27 mouse cellular contexts compared by ENCODE assay signal in genomic region chr8:56450982-56451381, GRCm38 (mm10).
DNase-seq lines count a peak whose midpoint lies in the region; ATAC-seq and TF ChIP-seq lines count a peak whose summit lies in the region.
"Had no signal": no experiment of that assay in that cellular context is flagged by ENCODE, and none has a peak within 500 bp of the region (broad histone marks: within the 10 kb centered on the region; RNA-seq: fewer than 3 reads in every experiment).

No protein-coding gene starts in this region.

- no peak for DNase-seq in intestine, embryonic 14.5 days (ENCODE audit: low spot score)
- no peak for DNase-seq in stomach, postnatal 0 days (ENCODE audit: low spot score)
- no peak for DNase-seq in layer of hippocampus, postnatal 14 days (ENCODE audit: low spot score in 2 of 2)
- DNase-seq: adrenal gland, adult 8-10 months; adrenal gland, postnatal 25 days; B cell, adult 2 months; cerebellum, adult 11 months; cerebellum, adult 18-20 months; cerebellum, adult 8-10 months; cerebellum, adult 9-11 months; cerebellum, postnatal 14 days; cerebellum, postnatal 36 days; embryo, embryonic 11 days had no signal

- no peak for TF ChIP-seq CTCF in intestine, postnatal 0 days (IDR thresholded peaks at IDR 0.05; ENCODE audit: low read depth)
- no peak for TF ChIP-seq CTCF in stomach, postnatal 0 days (IDR thresholded peaks at IDR 0.05; ENCODE audit: low read depth)

- 78% methylated on average over 3 of the region's 3 CpGs for WGBS in intestine, embryonic 14.5 days
- 68% methylated on average over 3 of the region's 3 CpGs for WGBS in intestine, postnatal 0 days
- 74% methylated on average over 3 of the region's 3 CpGs for WGBS in stomach, embryonic 14.5 days
- WGBS in stomach, postnatal 0 days: 70% methylated on average over 3 of the region's 3 CpGs

- no peak for TF ChIP-seq EP300 in stomach, postnatal 0 days (optimal IDR thresholded peaks at IDR 0.05)

- ATAC-seq in intestine, embryonic 14.5 days (replicated peaks; ENCODE audit: low FRiP score, low TSS enrichment, low read depth): no peak
- no peak for ATAC-seq in intestine, postnatal 0 days
- ATAC-seq in stomach, embryonic 14.5 days (ENCODE audit: insufficient number of reproducible peaks, insufficient read depth, low FRiP score, low read depth): no peak
- ATAC-seq in stomach, postnatal 0 days (ENCODE audit: low FRiP score, low TSS enrichment): no peak
- ATAC-seq: activated CD4-positive, CD25-positive, alpha-beta regulatory T cell, adult 4 months; CD4-positive, CD25-positive, alpha-beta regulatory T cell, adult 4 months; forebrain, embryonic 14.5 days; forebrain, embryonic 16.5 days; Patski had no signal

- peak overlapping the region; percentile 28; the same call in 1 of the 2 replicates for H3K27ac ChIP-seq in intestine, embryonic 14.5 days (ENCODE audit: low read depth)
- no peak overlapping the region for H3K27ac ChIP-seq in intestine, postnatal 0 days (ENCODE audit: low read depth, low read length)
- peak overlapping the region; percentile 61; the same call in 1 of the 2 replicates for H3K27ac ChIP-seq in stomach, embryonic 14.5 days (ENCODE audit: low read length)
- no peak overlapping the region for H3K27ac ChIP-seq in stomach, postnatal 0 days (replicated peaks)
- H3K27ac ChIP-seq: embryonic facial prominence, embryonic 13.5 days; embryonic facial prominence, embryonic 15.5 days; forebrain, embryonic 10.5 days; forebrain, embryonic 12.5 days had no signal

- H3K4me3 ChIP-seq in intestine, embryonic 14.5 days (ENCODE audit: low read depth, low read length): no peak overlapping the region
- no peak overlapping the region for H3K4me3 ChIP-seq in intestine, postnatal 0 days (ENCODE audit: low read depth, low read length)
- H3K4me3 ChIP-seq in stomach, embryonic 14.5 days (ENCODE audit: low read depth, low read length): no peak overlapping the region
- no peak overlapping the region for H3K4me3 ChIP-seq in stomach, postnatal 0 days (ENCODE audit: low read depth, low read length)
- H3K4me3 ChIP-seq: embryonic facial prominence, embryonic 13.5 days; embryonic facial prominence, embryonic 15.5 days; erythroblast, embryonic 14.5 days; forebrain, embryonic 10.5 days; forebrain, embryonic 12.5 days had no signal

- no peak overlapping the region for H3K9ac ChIP-seq in intestine, embryonic 14.5 days (ENCODE audit: low read length)
- H3K9ac ChIP-seq in intestine, postnatal 0 days (ENCODE audit: low read depth, low read length): no peak overlapping the region
- no peak overlapping the region for H3K9ac ChIP-seq in stomach, embryonic 14.5 days (replicated peaks; ENCODE audit: low read depth, low read length)
- no peak overlapping the region for H3K9ac ChIP-seq in stomach, postnatal 0 days (ENCODE audit: low read length)
- H3K9ac ChIP-seq: embryonic facial prominence, embryonic 13.5 days; embryonic facial prominence, embryonic 15.5 days; forebrain, embryonic 12.5 days had no signal

- no peak overlapping the region for H3K4me2 ChIP-seq in intestine, embryonic 14.5 days (ENCODE audit: low read length)
- H3K4me2 ChIP-seq in intestine, postnatal 0 days (replicated peaks; ENCODE audit: low read depth): no peak overlapping the region
- no peak overlapping the region for H3K4me2 ChIP-seq in stomach, embryonic 14.5 days (replicated peaks; ENCODE audit: low read depth, low read length)
- H3K4me2 ChIP-seq in stomach, postnatal 0 days (replicated peaks; ENCODE audit: low read depth): no peak overlapping the region
- H3K4me2 ChIP-seq: embryonic facial prominence, embryonic 13.5 days; embryonic facial prominence, embryonic 15.5 days; forebrain, embryonic 12.5 days had no signal

- no peaks in the 10 kb centered on the region for H3K9me3 ChIP-seq in intestine, embryonic 14.5 days (ENCODE audit: control insufficient read depth, low read length)
- no peaks in the 10 kb centered on the region for H3K9me3 ChIP-seq in intestine, postnatal 0 days (ENCODE audit: control insufficient read depth)
- no peaks in the 10 kb centered on the region for H3K9me3 ChIP-seq in stomach, embryonic 14.5 days (ENCODE audit: control insufficient read depth, low read depth, low read length)
- H3K9me3 ChIP-seq in stomach, postnatal 0 days (ENCODE audit: control insufficient read depth, low read length): no peaks in the 10 kb centered on the region
- H3K9me3 ChIP-seq: embryonic facial prominence, embryonic 13.5 days; embryonic facial prominence, embryonic 15.5 days; forebrain, embryonic 10.5 days; forebrain, embryonic 12.5 days; G1E had no signal

- no peaks in the 10 kb centered on the region for H3K36me3 ChIP-seq in intestine, embryonic 14.5 days (ENCODE audit: control insufficient read depth, insufficient read depth, low read length)
- H3K36me3 ChIP-seq in intestine, postnatal 0 days (ENCODE audit: control insufficient read depth, insufficient read depth): no peaks in the 10 kb centered on the region
- no peaks in the 10 kb centered on the region for H3K36me3 ChIP-seq in stomach, embryonic 14.5 days (ENCODE audit: control insufficient read depth, insufficient read depth, low read length)
- no peaks in the 10 kb centered on the region for H3K36me3 ChIP-seq in stomach, postnatal 0 days (ENCODE audit: control insufficient read depth, insufficient read depth, low read length)
- H3K36me3 ChIP-seq: embryonic facial prominence, embryonic 13.5 days; embryonic facial prominence, embryonic 15.5 days; forebrain, embryonic 10.5 days; forebrain, embryonic 12.5 days; G1E had no signal

- H3K4me1 ChIP-seq in intestine, embryonic 14.5 days (replicated peaks; ENCODE audit: control insufficient read depth, insufficient read depth, low read length): no peaks in the 10 kb centered on the region
- no peaks in the 10 kb centered on the region for H3K4me1 ChIP-seq in intestine, postnatal 0 days (replicated peaks; ENCODE audit: control insufficient read depth, insufficient read depth, low read length)
- H3K4me1 ChIP-seq in stomach, embryonic 14.5 days (ENCODE audit: control insufficient read depth, insufficient read depth, low read length): no peaks in the 10 kb centered on the region
- H3K4me1 ChIP-seq in stomach, postnatal 0 days (replicated peaks; ENCODE audit: control insufficient read depth, insufficient read depth): no peaks in the 10 kb centered on the region
- H3K4me1 ChIP-seq: embryonic facial prominence, embryonic 13.5 days; embryonic facial prominence, embryonic 15.5 days; forebrain, embryonic 10.5 days; forebrain, embryonic 12.5 days had no signal

- no peaks in the 10 kb centered on the region for H3K27me3 ChIP-seq in intestine, embryonic 14.5 days (replicated peaks; ENCODE audit: control insufficient read depth, insufficient read depth, low read length)
- H3K27me3 ChIP-seq in intestine, postnatal 0 days (replicated peaks; ENCODE audit: control insufficient read depth, insufficient read depth, low read length): no peaks in the 10 kb centered on the region
- no peaks in the 10 kb centered on the region for H3K27me3 ChIP-seq in stomach, embryonic 14.5 days (ENCODE audit: control insufficient read depth, insufficient read depth, low read length)
- no peaks in the 10 kb centered on the region for H3K27me3 ChIP-seq in stomach, postnatal 0 days (ENCODE audit: control insufficient read depth, insufficient read depth, low read length)
- H3K27me3 ChIP-seq: CH12.LX; embryonic facial prominence, embryonic 13.5 days; embryonic facial prominence, embryonic 15.5 days; forebrain, embryonic 12.5 days; Patski had no signal

Comparison
In these comparisons a context has a peak if more than half of its experiments do, and no peak if none do; other contexts are left out.
1. H3K27ac ChIP-seq: peak in intestine, embryonic 14.5 days (single experiment) and stomach, embryonic 14.5 days (single experiment); none in intestine, postnatal 0 days (single experiment) and stomach, postnatal 0 days (single experiment).